ENCODE assay signal across 27 mouse cellular contexts in the genomic region with DNA sequence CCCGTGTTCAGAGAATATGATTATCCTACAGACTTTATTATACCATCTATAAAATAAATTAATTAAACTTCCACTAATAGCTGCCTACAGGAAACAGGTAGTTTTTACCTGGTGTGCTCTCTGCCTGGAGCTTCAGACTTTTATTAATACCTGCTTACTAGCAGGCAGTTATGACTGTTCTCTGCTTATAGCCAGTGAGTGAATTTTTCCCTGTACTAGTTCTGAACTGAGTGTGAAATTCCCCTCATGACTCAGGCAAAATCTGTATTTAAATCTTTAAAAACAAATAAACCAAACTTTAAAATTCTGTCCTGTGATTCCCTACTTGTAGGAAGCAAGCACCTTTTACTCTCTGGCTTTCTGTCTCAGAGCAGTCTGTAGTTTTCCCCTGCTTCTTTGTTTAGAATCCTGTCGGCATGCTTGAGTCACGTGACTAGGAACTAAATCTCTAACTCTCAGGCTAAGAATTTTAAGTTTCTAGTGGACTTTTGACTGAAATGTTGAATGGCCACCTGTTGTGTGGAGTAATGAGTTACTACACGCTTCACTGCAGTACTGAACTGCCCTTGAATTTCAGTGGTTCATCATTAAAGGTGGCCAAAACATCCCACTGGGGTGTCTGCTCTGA. TPM values are rescaled to one million over a fixed set of nuclear protein-coding genes. Genes with fewer than 3 reads are reported as not detected.
DNase-seq lines count a peak whose midpoint lies in the region; ATAC-seq and TF ChIP-seq lines count a peak whose summit lies in the region.
"Had no signal": no experiment of that assay in that cellular context is flagged by ENCODE, and none has a peak within 500 bp of the region (broad histone marks: within the 10 kb centered on the region; RNA-seq: fewer than 3 reads in every experiment).

No protein-coding gene starts in this region.

- H3K4me2 ChIP-seq in midbrain, embryonic 12.5 days (replicated peaks) = no peak overlapping the region
- H3K4me2 ChIP-seq in midbrain, embryonic 13.5 days (replicated peaks) = no peak overlapping the region
- H3K4me2 ChIP-seq: embryonic facial prominence, embryonic 13.5 days; heart, embryonic 12.5 days; hindbrain, embryonic 12.5 days had no signal

- DNase-seq in embryo, embryonic 10.5 days (ENCODE audit: low spot score) = peak; percentile 1
- DNase-seq in embryo, embryonic 9.5 days (ENCODE audit: extremely low spot score) = no peak
- DNase-seq in kidney, adult 2 months = peak; percentile 16
- DNase-seq in kidney, postnatal 14 days = no peak
- DNase-seq in brain, embryonic 14.5 days (ENCODE audit: low read depth) = peak; percentile 1
- no peak for DNase-seq in heart, postnatal 4 days
- DNase-seq: adrenal gland, adult 8-10 months; adrenal gland, postnatal 36 days; B cell, adult 2 months; cerebellum, adult 11 months; cerebellum, adult 8-10 months; cerebellum, postnatal 14 days; gastrocnemius, adult 2 months; gastrocnemius, postnatal 25 days; heart, postnatal 36 days had no signal

- no peak for TF ChIP-seq POLR2A in kidney, adult 2 months (IDR thresholded peaks at IDR 0.05; ENCODE audit: low read depth, low read length)
- TF ChIP-seq POLR2A in brain, embryonic 14.5 days (IDR thresholded peaks at IDR 0.05; ENCODE audit: borderline replicate concordance, extremely low read depth, insufficient read depth, insufficient read length, poor library complexity, severe bottlenecking) = no peak

- H3K27ac ChIP-seq in kidney, adult 2 months (ENCODE audit: insufficient read depth, low read depth, low read length) = no peak overlapping the region
- H3K27ac ChIP-seq in midbrain, embryonic 12.5 days (replicated peaks) = no peak overlapping the region
- H3K27ac ChIP-seq in midbrain, embryonic 13.5 days = no peak overlapping the region
- H3K27ac ChIP-seq: embryonic facial prominence, embryonic 13.5 days; gastrocnemius, adult 2 months; hindbrain, embryonic 12.5 days had no signal

- TF ChIP-seq CTCF in kidney, adult 2 months (conservative IDR thresholded peaks at IDR 0.05; ENCODE audit: insufficient read depth, insufficient read length, low read depth, low read length) = no peak
- TF ChIP-seq CTCF in brain, embryonic 14.5 days (IDR thresholded peaks at IDR 0.05; ENCODE audit: borderline replicate concordance, extremely low read depth, insufficient read depth, insufficient read length) = no peak

- 46% methylated on average over 4 of the region's 4 CpGs for WGBS in kidney, adult 2 months
- WGBS in midbrain, embryonic 12.5 days = 56% methylated on average over 4 of the region's 4 CpGs
- WGBS in midbrain, embryonic 13.5 days = 54% methylated on average over 4 of the region's 4 CpGs

- H3K36me3 ChIP-seq in kidney, adult 2 months (ENCODE audit: control insufficient read depth, insufficient read depth, low read length) = no peaks in the 10 kb centered on the region
- no peaks in the 10 kb centered on the region for H3K36me3 ChIP-seq in midbrain, embryonic 12.5 days
- H3K36me3 ChIP-seq in midbrain, embryonic 13.5 days = no peaks in the 10 kb centered on the region
- H3K36me3 ChIP-seq: embryonic facial prominence, embryonic 13.5 days; heart, embryonic 12.5 days; hindbrain, embryonic 12.5 days had no signal

- no peak overlapping the region for H3K9ac ChIP-seq in midbrain, embryonic 12.5 days (replicated peaks)
- no peak overlapping the region for H3K9ac ChIP-seq in midbrain, embryonic 13.5 days (replicated peaks)
- H3K9ac ChIP-seq: embryonic facial prominence, embryonic 13.5 days; heart, embryonic 12.5 days; hindbrain, embryonic 12.5 days had no signal

- 0 out of 2 replicates have a peak, but pooled peaks have one; percentile 49 for ATAC-seq in midbrain, embryonic 12.5 days (ENCODE audit: low FRiP score, low read depth)
- ATAC-seq in midbrain, embryonic 13.5 days = no peak
- ATAC-seq: forebrain, embryonic 14.5 days; hindbrain, embryonic 16.5 days had no signal

- no peak overlapping the region for H3K4me3 ChIP-seq in kidney, adult 2 months (ENCODE audit: insufficient read depth, low read depth, low read length)
- H3K4me3 ChIP-seq in midbrain, embryonic 12.5 days = no peak overlapping the region
- no peak overlapping the region for H3K4me3 ChIP-seq in midbrain, embryonic 13.5 days (replicated peaks)
- H3K4me3 ChIP-seq: embryonic facial prominence, embryonic 13.5 days; gastrocnemius, adult 2 months; heart, embryonic 12.5 days; hindbrain, embryonic 12.5 days had no signal

- no peaks in the 10 kb centered on the region for H3K4me1 ChIP-seq in kidney, adult 2 months (ENCODE audit: control insufficient read depth, insufficient read depth, low read length)
- H3K4me1 ChIP-seq in midbrain, embryonic 12.5 days = no peaks in the 10 kb centered on the region
- no peaks in the 10 kb centered on the region for H3K4me1 ChIP-seq in midbrain, embryonic 13.5 days (replicated peaks)
- H3K4me1 ChIP-seq: embryonic facial prominence, embryonic 13.5 days; heart, embryonic 12.5 days; hindbrain, embryonic 12.5 days had no signal

- H3K27me3 ChIP-seq in kidney, adult 2 months (replicated peaks; ENCODE audit: control insufficient read depth, insufficient read depth, low read length) = no peaks in the 10 kb centered on the region
- H3K27me3 ChIP-seq in midbrain, embryonic 12.5 days = no peaks in the 10 kb centered on the region
- H3K27me3 ChIP-seq in midbrain, embryonic 13.5 days = no peaks in the 10 kb centered on the region
- H3K27me3 ChIP-seq: embryonic facial prominence, embryonic 13.5 days; heart, embryonic 12.5 days; hindbrain, embryonic 12.5 days had no signal

- no peaks in the 10 kb centered on the region for H3K9me3 ChIP-seq in midbrain, embryonic 12.5 days
- H3K9me3 ChIP-seq in midbrain, embryonic 13.5 days = no peaks in the 10 kb centered on the region
- H3K9me3 ChIP-seq: embryonic facial prominence, embryonic 13.5 days; hindbrain, embryonic 12.5 days had no signal

RNA-seq across cellular contexts. Expression of a gene that starts 15.9 kb away (rescaled TPM):
- polyA plus RNA-seq in kidney, adult 2 months (2012; rRNA removed) = not detected in 2 replicates
- polyA plus RNA-seq in midbrain, embryonic 12.5 days (2016; fragmentation: Nextera tagmentation; extraction: Ambion mirVana) = not detected in 2 replicates
- not detected in 2 replicates for polyA plus RNA-seq in midbrain, embryonic 13.5 days (2015; fragmentation: Nextera tagmentation; extraction: Ambion mirVana)
- polyA plus RNA-seq in brain, embryonic 14.5 days (2012; rRNA removed) = not detected in 2 replicates
- not detected for total RNA-seq in heart, postnatal 4 days (2021)
- total RNA-seq: adrenal gland, adult 8-10 months; adrenal gland, postnatal 36 days; common myeloid progenitor, adult 5-6 weeks; gastrocnemius, adult 2 months; gastrocnemius, postnatal 25 days; granulocyte monocyte progenitor cell, adult 5-6 weeks; heart, adult 8-10 months; heart, postnatal 36 days had no signal
- polyA plus RNA-seq: embryonic facial prominence, embryonic 13.5 days; forebrain, embryonic 14.5 days; heart, embryonic 12.5 days; heart, embryonic 16.5 days; hindbrain, embryonic 12.5 days; hindbrain, embryonic 16.5 days had no signal

RNA-seq across cellular contexts. Expression of a gene that starts 40.2 kb away (rescaled TPM):
- polyA plus RNA-seq in kidney, adult 2 months (2012; rRNA removed) = 0.03 TPM in 1 of 2 replicates, not detected in the other
- 0.21 TPM in 1 of 2 replicates, not detected in the other for polyA plus RNA-seq in midbrain, embryonic 12.5 days (2016; fragmentation: Nextera tagmentation; extraction: Ambion mirVana)
- 0.07 and 0.13 TPM in 2 replicates for polyA plus RNA-seq in midbrain, embryonic 13.5 days (2015; fragmentation: Nextera tagmentation; extraction: Ambion mirVana)
- polyA plus RNA-seq in brain, embryonic 14.5 days (2012; rRNA removed) = 0.12 TPM in 1 of 2 replicates, not detected in the other
- under 1 TPM in 1 of 2 experiments, not detected in 1; 0.41 TPM for total RNA-seq in heart, postnatal 4 days (2021)
- total RNA-seq: gastrocnemius, adult 2 months; gastrocnemius, postnatal 25 days had no signal
- polyA plus RNA-seq: embryonic facial prominence, embryonic 13.5 days; forebrain, embryonic 14.5 days; heart, embryonic 12.5 days; hindbrain, embryonic 12.5 days had no signal

RNA-seq across cellular contexts. Expression of a gene that starts 53.1 kb away (rescaled TPM):
- not detected in 2 replicates for polyA plus RNA-seq in kidney, adult 2 months (2012; rRNA removed)
- polyA plus RNA-seq in midbrain, embryonic 12.5 days (2016; fragmentation: Nextera tagmentation; extraction: Ambion mirVana) = not detected in 2 replicates
- not detected in 2 replicates for polyA plus RNA-seq in midbrain, embryonic 13.5 days (2015; fragmentation: Nextera tagmentation; extraction: Ambion mirVana)
- 0.03 TPM in 1 of 2 replicates, not detected in the other for polyA plus RNA-seq in brain, embryonic 14.5 days (2012; rRNA removed)
- not detected for total RNA-seq in heart, postnatal 4 days (2021)
- total RNA-seq: granulocyte monocyte progenitor cell, adult 5-6 weeks had no signal
- polyA plus RNA-seq: embryonic facial prominence, embryonic 13.5 days; forebrain, embryonic 14.5 days; heart, embryonic 12.5 days; heart, embryonic 16.5 days; hindbrain, embryonic 12.5 days; hindbrain, embryonic 16.5 days; intestine, embryonic 14.5 days had no signal

Comparison
In these comparisons a context has a peak if more than half of its experiments do, and no peak if none do; other contexts are left out.
1. DNase-seq: peak in embryo, embryonic 10.5 days (single experiment), kidney, adult 2 months (single experiment) and brain, embryonic 14.5 days (single experiment); none in embryo, embryonic 9.5 days (single experiment), kidney, postnatal 14 days (single experiment) and heart, postnatal 4 days (single experiment).